29 mouse cellular contexts compared by ENCODE assay signal in genomic region chr1:45931127-45931526, GRCm38 (mm10). TPM values are rescaled to one million over a fixed set of nuclear protein-coding genes. Genes with fewer than 3 reads are reported as not detected.
DNase-seq lines count a peak whose midpoint lies in the region; ATAC-seq and TF ChIP-seq lines count a peak whose summit lies in the region.
"Had no signal": no experiment of that assay in that cellular context is flagged by ENCODE, and none has a peak within 500 bp of the region (broad histone marks: within the 10 kb centered on the region; RNA-seq: fewer than 3 reads in every experiment).

No protein-coding gene starts in this region.

- H3K79me2 ChIP-seq in MEL (ENCODE audit: control insufficient read depth, insufficient read depth, low read length, poor library complexity): peaks cover under 1% of the 10 kb centered on the region; the same call in 1 of the 2 replicates

- no peaks in the 10 kb centered on the region for H3K4me1 ChIP-seq in intestine, postnatal 0 days (replicated peaks; ENCODE audit: control insufficient read depth, insufficient read depth, low read length)
- 0 out of 2 replicates have a peak, but pooled peaks cover 3% of the 10 kb centered on the region for H3K4me1 ChIP-seq in intestine, embryonic 15.5 days (replicated peaks)
- H3K4me1 ChIP-seq in lung, embryonic 14.5 days (ENCODE audit: insufficient read depth): 0 out of 2 replicates have a peak, but pooled peaks cover under 1% of the 10 kb centered on the region
- peaks cover 4 to 6% of the 10 kb centered on the region in 2 experiments for H3K4me1 ChIP-seq in MEL (ENCODE audit: control insufficient read depth in 1 of 2, insufficient read depth in 2 of 2, low read length in 2 of 2)
- peaks cover 3% of the 10 kb centered on the region; the same call in 1 of the 2 replicates for H3K4me1 ChIP-seq in kidney, embryonic 15.5 days
- H3K4me1 ChIP-seq: limb, embryonic 12.5 days had no signal

- no peak for TF ChIP-seq POLR2A in MEL (IDR thresholded peaks at IDR 0.05; ENCODE audit: control insufficient read depth in 1 of 2, insufficient read depth in 1 of 2, low read depth in 1 of 2, low read length in 2 of 2, poor library complexity in 1 of 2)

- no peak for ATAC-seq in intestine, postnatal 0 days
- ATAC-seq in intestine, embryonic 15.5 days: no peak
- no peak for ATAC-seq in lung, embryonic 14.5 days (ENCODE audit: insufficient read depth)
- no peak for ATAC-seq in kidney, embryonic 15.5 days (replicated peaks; ENCODE audit: low FRiP score)
- ATAC-seq: hindbrain, embryonic 16.5 days had no signal

- H3K9me3 ChIP-seq in intestine, postnatal 0 days (ENCODE audit: control insufficient read depth): no peaks in the 10 kb centered on the region
- no peaks in the 10 kb centered on the region for H3K9me3 ChIP-seq in intestine, embryonic 15.5 days
- no peaks in the 10 kb centered on the region for H3K9me3 ChIP-seq in lung, embryonic 14.5 days (ENCODE audit: low read depth, low read length)
- no peaks in the 10 kb centered on the region for H3K9me3 ChIP-seq in MEL (replicated peaks; ENCODE audit: insufficient read depth, low read length)
- no peaks in the 10 kb centered on the region for H3K9me3 ChIP-seq in kidney, embryonic 15.5 days (replicated peaks)
- H3K9me3 ChIP-seq: embryonic facial prominence, embryonic 10.5 days; G1E; heart, embryonic 12.5 days; limb, embryonic 12.5 days; neural tube, embryonic 13.5 days had no signal

- no peak overlapping the region for H3K4me3 ChIP-seq in intestine, postnatal 0 days (ENCODE audit: low read depth, low read length)
- no peak overlapping the region for H3K4me3 ChIP-seq in intestine, embryonic 15.5 days (replicated peaks)
- H3K4me3 ChIP-seq in lung, embryonic 14.5 days (ENCODE audit: low read depth, low read length): no peak overlapping the region
- H3K4me3 ChIP-seq in MEL (ENCODE audit: control insufficient read depth in 1 of 2, insufficient read depth in 1 of 2, low read depth in 2 of 2, low read length in 2 of 2): no peak overlapping the region
- no peak overlapping the region for H3K4me3 ChIP-seq in kidney, embryonic 15.5 days (replicated peaks)
- H3K4me3 ChIP-seq: embryonic facial prominence, embryonic 10.5 days; heart, embryonic 12.5 days; limb, embryonic 12.5 days; neural tube, embryonic 13.5 days had no signal

- DNase-seq in lung, embryonic 14.5 days: no peak
- DNase-seq in lung, postnatal 10 days: no peak
- DNase-seq in MEL (ENCODE audit: low read depth, low spot score): peak; percentile 46
- DNase-seq in spleen, postnatal 10 days (ENCODE audit: low spot score in 2 of 2): no peak
- DNase-seq: adrenal gland, adult 8-10 months; cerebellum, adult 9-10 months; heart, postnatal 4 days; kidney, adult 18-20 months; kidney, postnatal 25 days; layer of hippocampus, adult 9-11 months; lung, adult 18-20 months; spleen, adult 18-20 months; thymus, adult 18-20 months had no signal

- no peak for TF ChIP-seq EP300 in MEL (IDR thresholded peaks at IDR 0.05; ENCODE audit: low read depth in 1 of 2, low read length in 2 of 2)

- H3K9ac ChIP-seq in intestine, postnatal 0 days (ENCODE audit: low read depth, low read length): no peak overlapping the region
- H3K9ac ChIP-seq in intestine, embryonic 15.5 days: no peak overlapping the region
- H3K9ac ChIP-seq in lung, embryonic 14.5 days: no peak overlapping the region
- H3K9ac ChIP-seq in MEL (ENCODE audit: control insufficient read depth, low read depth, low read length, poor library complexity, severe bottlenecking): no peak overlapping the region
- no peak overlapping the region for H3K9ac ChIP-seq in kidney, embryonic 15.5 days
- H3K9ac ChIP-seq: heart, embryonic 12.5 days; limb, embryonic 12.5 days; neural tube, embryonic 13.5 days had no signal

- no peaks in the 10 kb centered on the region for H3K27me3 ChIP-seq in intestine, postnatal 0 days (replicated peaks; ENCODE audit: control insufficient read depth, insufficient read depth, low read length)
- H3K27me3 ChIP-seq in intestine, embryonic 15.5 days (replicated peaks): no peaks in the 10 kb centered on the region
- H3K27me3 ChIP-seq in lung, embryonic 14.5 days (ENCODE audit: insufficient read depth, low read length): no peaks in the 10 kb centered on the region
- no peaks in the 10 kb centered on the region for H3K27me3 ChIP-seq in MEL (ENCODE audit: control insufficient read depth in 1 of 2, insufficient read depth in 2 of 2, low read length in 2 of 2)
- H3K27me3 ChIP-seq in kidney, embryonic 15.5 days: peaks cover 9% of the 10 kb centered on the region; the same call in 1 of the 2 replicates

- no peaks in the 10 kb centered on the region for H3K36me3 ChIP-seq in intestine, postnatal 0 days (ENCODE audit: control insufficient read depth, insufficient read depth)
- H3K36me3 ChIP-seq in intestine, embryonic 15.5 days: no peaks in the 10 kb centered on the region
- no peaks in the 10 kb centered on the region for H3K36me3 ChIP-seq in lung, embryonic 14.5 days (ENCODE audit: insufficient read depth)
- peaks cover 0 to 5% of the 10 kb centered on the region in 2 experiments; a peak in 2 of 4 replicates for H3K36me3 ChIP-seq in MEL (ENCODE audit: control insufficient read depth in 1 of 2, insufficient read depth in 2 of 2, low read length in 2 of 2)
- H3K36me3 ChIP-seq in kidney, embryonic 15.5 days: no peaks in the 10 kb centered on the region
- H3K36me3 ChIP-seq: embryonic facial prominence, embryonic 10.5 days; G1E; heart, embryonic 12.5 days; limb, embryonic 12.5 days; neural tube, embryonic 13.5 days had no signal

- peak; percentile 63 for TF ChIP-seq RAD21 in MEL (IDR thresholded peaks at IDR 0.05; ENCODE audit: low read depth, low read length)

- no peak overlapping the region for H3K4me2 ChIP-seq in intestine, postnatal 0 days (replicated peaks; ENCODE audit: low read depth)
- no peak overlapping the region for H3K4me2 ChIP-seq in intestine, embryonic 15.5 days (replicated peaks)
- no peak overlapping the region for H3K4me2 ChIP-seq in lung, embryonic 14.5 days
- no peak overlapping the region for H3K4me2 ChIP-seq in kidney, embryonic 15.5 days
- H3K4me2 ChIP-seq: heart, embryonic 12.5 days; limb, embryonic 12.5 days; midbrain, embryonic 11.5 days; neural tube, embryonic 13.5 days had no signal

- TF ChIP-seq CTCF in intestine, postnatal 0 days (IDR thresholded peaks at IDR 0.05; ENCODE audit: low read depth): peak; percentile 79
- peak; percentile 50 for TF ChIP-seq CTCF in lung, embryonic 14.5 days (IDR thresholded peaks at IDR 0.05; ENCODE audit: low read depth)
- peak in 2 of 3 experiments; percentile 7 to 58; a peak in 2 of 6 replicates for TF ChIP-seq CTCF in MEL (IDR thresholded peaks at IDR 0.05 in 2 of 3, conservative IDR thresholded peaks at IDR 0.05 in 1 of 3; ENCODE audit: control insufficient read depth in 1 of 3, insufficient read depth in 1 of 3, low read depth in 2 of 3, low read length in 3 of 3, poor library complexity in 1 of 3, severe bottlenecking in 1 of 3)

- H3K27ac ChIP-seq in intestine, postnatal 0 days (ENCODE audit: low read depth, low read length): no peak overlapping the region
- no peak overlapping the region for H3K27ac ChIP-seq in intestine, embryonic 15.5 days
- no peak overlapping the region for H3K27ac ChIP-seq in lung, embryonic 14.5 days (ENCODE audit: low read depth)
- no peak overlapping the region for H3K27ac ChIP-seq in MEL (ENCODE audit: control insufficient read depth, low read depth, low read length)
- H3K27ac ChIP-seq in kidney, embryonic 15.5 days: no peak overlapping the region
- H3K27ac ChIP-seq: embryonic facial prominence, embryonic 10.5 days; limb, embryonic 12.5 days; macrophage; neural tube, embryonic 13.5 days had no signal

TF ChIP-seq in MEL, 35 proteins besides CTCF, POLR2A, EP300 and RAD21:
- TF ChIP-seq MAFK (IDR thresholded peaks at IDR 0.05; ENCODE audit: borderline replicate concordance, low read depth, low read length) (no peak), MAX (IDR thresholded peaks at IDR 0.05; ENCODE audit: low read length) (no peak), CHD1 (IDR thresholded peaks at IDR 0.05; ENCODE audit: low read depth, low read length) (no peak), ZC3H11A (IDR thresholded peaks at IDR 0.05; ENCODE audit: low read depth, low read length) (peak; percentile 71), HCFC1 (IDR thresholded peaks at IDR 0.05; ENCODE audit: low read depth, low read length) (no peak), TAL1 (IDR thresholded peaks at IDR 0.05; ENCODE audit: low read length) (no peak), E2F4 (IDR thresholded peaks at IDR 0.05; ENCODE audit: borderline replicate concordance, low read depth, low read length) (no peak), RCOR1 (IDR thresholded peaks at IDR 0.05; ENCODE audit: low read depth, low read length) (no peak), MYC (IDR thresholded peaks at IDR 0.05; ENCODE audit: low read depth, low read length) (no peak), GATA1 (IDR thresholded peaks at IDR 0.05; ENCODE audit: low read depth, low read length) (no peak), ZKSCAN1 (IDR thresholded peaks at IDR 0.05; ENCODE audit: low read depth, low read length) (no peak), MXI1 (IDR thresholded peaks at IDR 0.05; ENCODE audit: low read depth, low read length) (no peak), SMC3 (IDR thresholded peaks at IDR 0.05; ENCODE audit: low read depth, low read length) (peak; percentile 71)

RNA-seq across cellular contexts. Expression of gene Slc40a1, which starts 4.8 kb away (rescaled TPM):
- polyA plus RNA-seq in intestine, postnatal 0 days (2015; fragmentation: Nextera tagmentation; extraction: Ambion mirVana): 526 and 605 TPM in 2 replicates
- polyA plus RNA-seq in intestine, embryonic 15.5 days (2015; fragmentation: Nextera tagmentation; extraction: Ambion mirVana): 143 and 151 TPM in 2 replicates
- 47.3 and 52.0 TPM in 2 replicates for polyA plus RNA-seq in lung, embryonic 14.5 days (2014; fragmentation: Nextera tagmentation; extraction: Ambion mirVana)
- total RNA-seq in MEL (2012; rRNA removed): 47.2 and 74.7 TPM in 2 replicates
- 10 to 100 TPM in 1 of 2 experiments, not detected in 1; 36.8 TPM for polyA plus RNA-seq in MEL (2012; ENCODE audit: insufficient read depth in 1 of 2, insufficient read length in 2 of 2, low read depth in 1 of 2, low replicate concordance in 2 of 2, missing spikeins in 1 of 2)
- polyA plus RNA-seq in kidney, embryonic 15.5 days (2015; fragmentation: Nextera tagmentation; extraction: Ambion mirVana): 90.8 and 92.7 TPM in 2 replicates

RNA-seq across cellular contexts. Expression of gene Gm5269, which starts 41.1 kb away (rescaled TPM):
- not detected in 2 replicates for polyA plus RNA-seq in intestine, postnatal 0 days (2015; fragmentation: Nextera tagmentation; extraction: Ambion mirVana)
- not detected in 2 replicates for polyA plus RNA-seq in intestine, embryonic 15.5 days (2015; fragmentation: Nextera tagmentation; extraction: Ambion mirVana)
- polyA plus RNA-seq in lung, embryonic 14.5 days (2014; fragmentation: Nextera tagmentation; extraction: Ambion mirVana): not detected in 2 replicates
- total RNA-seq in MEL (2012; rRNA removed): not detected in 2 replicates
- under 1 TPM in 1 of 2 experiments, not detected in 1; 0.67 TPM for polyA plus RNA-seq in MEL (2012; ENCODE audit: insufficient read depth in 1 of 2, insufficient read length in 2 of 2, low read depth in 1 of 2, low replicate concordance in 2 of 2, missing spikeins in 1 of 2)
- polyA plus RNA-seq in kidney, embryonic 15.5 days (2015; fragmentation: Nextera tagmentation; extraction: Ambion mirVana): not detected in 2 replicates
- total RNA-seq: adrenal gland, adult 8-10 months; common myeloid progenitor, adult 5-6 weeks; G1E; gastrocnemius, adult 18-20 months; granulocyte monocyte progenitor cell, adult 5-6 weeks; heart, postnatal 4 days had no signal
- polyA plus RNA-seq: embryonic facial prominence, embryonic 10.5 days; forebrain, embryonic 11.5 days; G1E; heart, embryonic 12.5 days; hindbrain, embryonic 16.5 days; limb, embryonic 12.5 days; macrophage; midbrain, embryonic 11.5 days; neural tube, embryonic 13.5 days; stomach, embryonic 14.5 days had no signal
